Mouse (Mus musculus) T-helper 1 cell (primary cell): ENCODE measurements around the gene Rnpc3.

Experiments
- in situ Hi-C: fragments of 300-600 bp; cut with MboI, MseI; formaldehyde crosslinking; loops from one replicate; pipeline ENCODE4 v1.15.1; 2025; ENCODE audit warnings: high pct_unique_total_duplicates

Rnpc3 gene

GRCm38 (mm10) chr3:113629606-113630359 lies at the start of gene Rnpc3:
TSS of gene Rnpc3 (minus strand) at chr3:113630149.
- in situ Hi-C loops: loop anchor here (10.0 kb wide), 1 partner anchor 1765 kb away; no protein-coding TSS in a partner anchor

GRCm38 (mm10) chr3:113656940-113657339 lies 27.0 kb upstream of the Rnpc3 start:
- in situ Hi-C loops: loop anchor here (10.0 kb wide), 1 partner anchor 1598 kb away; no protein-coding TSS in a partner anchor

GRCm38 (mm10) chr3:113654335-113654734 lies 24.4 kb upstream of the Rnpc3 start:
- in situ Hi-C loops: loop anchor here (10.0 kb wide), 1 partner anchor 1600 kb away; no protein-coding TSS in a partner anchor

GRCm38 (mm10) chr3:113651386-113651785 lies 21.4 kb upstream of the Rnpc3 start:
- in situ Hi-C loops: loop anchor here (10.0 kb wide), 1 partner anchor 1603 kb away; no protein-coding TSS in a partner anchor

GRCm38 (mm10) chr3:113639545-113639944 lies 9.6 kb upstream of the Rnpc3 start:
- in situ Hi-C loops: loop anchor here (10.0 kb wide), 1 partner anchor 1775 kb away; no protein-coding TSS in a partner anchor

- in situ Hi-C loops: loop anchor here (10.0 kb wide), 1 partner anchor 1769 kb away; no protein-coding TSS in a partner anchor
These were observed 4.3 kb upstream of the Rnpc3 start for GRCm38 (mm10) chr3:113634220-113634619.

- in situ Hi-C loops: loop anchor here (10.0 kb wide), 1 partner anchor 1767 kb away; no protein-coding TSS in a partner anchor
These were observed 1.7 kb upstream of the Rnpc3 start for GRCm38 (mm10) chr3:113631611-113632010.

GRCm38 (mm10) chr3:113630564-113630963 lies 615 bp upstream of the Rnpc3 start:
- in situ Hi-C loops: loop anchor here (10.0 kb wide), 1 partner anchor 1766 kb away; no protein-coding TSS in a partner anchor

GRCm38 (mm10) chr3:113606599-113606998 lies 23.4 kb downstream of the Rnpc3 start, which contains the start of gene Amy1:
TSS of gene Amy1 (minus strand) at chr3:113606699.
- in situ Hi-C loops: no loop called here

GRCm38 (mm10) chr3:113590844-113591243 lies 39.1 kb downstream of the Rnpc3 start:
- in situ Hi-C loops: no loop called here

GRCm38 (mm10) chr3:113574578-113574977 lies 55.4 kb downstream of the Rnpc3 start:
- in situ Hi-C loops: loop anchor here (25.0 kb wide), 1 partner anchor 1837 kb away; no protein-coding TSS in a partner anchor

- in situ Hi-C loops: loop anchor here (25.0 kb wide), 1 partner anchor 1837 kb away; no protein-coding TSS in a partner anchor
These were observed 55.8 kb downstream of the Rnpc3 start for GRCm38 (mm10) chr3:113574138-113574537.

GRCm38 (mm10) chr3:113572158-113572557 lies 57.8 kb downstream of the Rnpc3 start:
- in situ Hi-C loops: loop anchor here (25.0 kb wide), 1 partner anchor 1835 kb away; no protein-coding TSS in a partner anchor
